Mouse (Mus musculus): ENCODE results near the gene Taf3.
A peak's percentile ranks its signal among the peaks of the same experiment; 100 is the strongest.

Taf3 gene

GRCm38 (mm10) chr2:10048461-10048860, at the start of gene Taf3:
TSS of gene Taf3 (minus strand) at chr2:10048596.
- DNase-seq (ENCODE audit: low read depth, low spot score), result peak; percentile 83

DNA sequence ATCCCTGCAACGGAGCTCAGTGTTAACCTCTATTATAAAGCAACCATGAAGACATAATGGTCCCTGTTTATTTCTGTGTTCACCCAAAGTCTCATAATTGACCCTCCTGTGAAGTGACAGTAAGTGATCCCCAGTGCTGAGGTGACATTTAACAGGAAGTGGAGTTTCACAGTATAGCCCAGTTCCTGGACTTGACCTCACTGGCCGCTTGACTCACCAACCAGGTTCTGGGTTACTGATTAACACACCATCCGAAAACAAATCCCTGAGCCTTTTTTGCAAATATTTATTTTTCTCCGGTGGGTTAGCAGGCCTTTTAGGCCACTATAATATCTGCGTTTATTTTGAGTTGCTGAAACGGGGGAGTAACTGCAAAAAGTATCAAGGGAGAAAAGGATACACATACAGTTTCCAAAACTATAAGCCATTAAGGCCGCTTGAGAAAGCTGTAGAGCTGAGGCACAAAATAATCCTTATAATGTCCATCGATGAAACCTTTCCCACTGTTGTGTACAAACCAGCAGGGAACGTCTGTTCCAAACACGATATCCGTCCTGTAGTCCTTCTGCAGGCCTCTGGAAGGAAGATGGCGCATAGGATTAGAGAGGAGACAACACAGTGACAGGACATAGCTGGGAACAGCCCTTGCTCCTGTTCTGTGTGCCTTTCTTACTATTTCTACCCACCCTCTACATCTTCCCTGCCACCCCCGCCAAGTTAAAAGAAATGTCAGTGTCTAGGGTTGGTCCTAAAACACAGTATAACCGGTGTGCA, 46.1 kb upstream of the Taf3 start:
- no peak for DNase-seq (ENCODE audit: low read depth, low spot score)

DNA sequence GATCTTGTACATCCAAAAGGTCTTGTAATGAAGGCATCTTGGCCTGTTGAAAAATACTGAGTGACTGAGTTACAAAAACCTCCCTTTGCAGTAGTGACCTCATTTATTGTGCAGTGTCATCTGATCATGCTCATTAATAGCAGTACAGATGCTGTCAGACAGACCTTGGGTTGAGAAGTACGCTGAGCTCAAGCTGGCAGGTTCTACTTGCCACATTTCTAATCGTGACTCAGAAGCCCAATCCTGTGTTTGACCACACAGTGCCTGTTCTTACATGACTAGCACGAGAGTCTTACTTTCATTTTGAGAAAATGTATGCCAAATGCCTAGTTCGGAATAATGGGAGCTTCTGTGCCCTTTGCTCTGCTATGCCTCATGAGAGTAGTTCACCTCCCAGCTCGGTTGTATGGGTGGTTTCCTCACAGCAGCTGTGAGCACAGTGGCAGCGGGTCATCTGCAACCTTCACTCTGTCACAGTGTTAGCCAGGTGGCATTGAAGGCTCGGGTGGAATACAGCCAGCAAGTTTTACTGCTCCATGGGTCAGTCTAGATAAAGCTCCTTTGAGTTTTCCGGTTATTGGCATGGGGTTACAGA, 39.0 kb upstream of the Taf3 start:
- no peak for DNase-seq (ENCODE audit: low read depth, low spot score)

- no peak for DNase-seq (ENCODE audit: low read depth, low spot score)
These were observed 34.3 kb upstream of the Taf3 start for GRCm38 (mm10) chr2:10082737-10083136.

GRCm38 (mm10) chr2:10081453-10082080, 33.2 kb upstream of the Taf3 start:
- DNase-seq (ENCODE audit: low read depth, low spot score), result no peak

GRCm38 (mm10) chr2:10080310-10081010, 32.1 kb upstream of the Taf3 start, which contains the start of the genes Atp5c1 and Kin:
TSS of gene Atp5c1 (minus strand) at chr2:10080510.
TSS of gene Kin (plus strand) at chr2:10080593.
- peak; percentile 93 for DNase-seq (ENCODE audit: low read depth, low spot score)

GRCm38 (mm10) chr2:10079745-10080309, 31.4 kb upstream of the Taf3 start:
- DNase-seq (ENCODE audit: low read depth, low spot score), result no peak

DNA sequence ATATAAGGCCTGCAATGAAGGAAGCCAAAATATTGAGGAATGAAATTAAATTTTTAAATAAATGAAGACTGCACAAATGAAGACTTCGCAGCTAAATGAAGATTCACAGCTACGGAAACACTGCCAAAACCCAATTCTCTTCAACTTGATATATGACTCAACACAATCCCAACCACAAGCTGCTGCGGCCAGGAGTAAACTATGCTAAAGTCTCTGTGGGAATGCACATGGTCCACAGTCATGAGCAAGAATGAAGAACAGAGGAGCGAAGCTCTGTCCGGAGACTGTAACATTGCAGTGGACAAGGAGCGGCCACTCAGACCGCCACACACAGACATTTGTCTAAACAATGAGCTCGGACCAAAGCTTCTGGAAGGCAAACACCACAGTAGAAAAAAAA, 28.3 kb upstream of the Taf3 start:
- DNase-seq (ENCODE audit: low read depth, low spot score), result no peak

GRCm38 (mm10) chr2:10074470-10074869, 26.1 kb upstream of the Taf3 start:
- DNase-seq (ENCODE audit: low read depth, low spot score), result no peak

GRCm38 (mm10) chr2:10071751-10072150, 23.4 kb upstream of the Taf3 start:
- no peak for DNase-seq (ENCODE audit: low read depth, low spot score)

DNA sequence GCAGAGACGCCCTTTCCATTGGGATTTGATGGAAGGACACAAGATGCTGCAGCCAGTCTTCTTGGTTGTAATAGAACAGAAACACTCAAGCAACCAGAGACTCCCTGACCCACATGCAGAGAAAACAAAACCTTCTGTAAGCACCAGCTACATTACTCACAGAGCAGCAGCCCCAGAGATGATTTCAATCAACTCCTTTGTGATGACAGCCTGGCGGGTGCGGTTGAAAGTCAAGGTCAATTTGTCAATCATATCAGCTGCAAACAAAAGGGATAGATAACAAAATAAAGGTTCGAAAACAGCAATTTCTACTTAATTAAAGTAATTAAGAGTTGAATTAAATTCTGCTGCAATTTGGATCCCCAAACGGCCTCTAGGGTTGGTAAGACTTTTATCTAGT, 10.4 kb upstream of the Taf3 start:
- no peak for DNase-seq (ENCODE audit: low read depth, low spot score)

- DNase-seq (ENCODE audit: low read depth, low spot score), result no peak
These were observed 3.6 kb upstream of the Taf3 start for GRCm38 (mm10) chr2:10051996-10052395.

DNA sequence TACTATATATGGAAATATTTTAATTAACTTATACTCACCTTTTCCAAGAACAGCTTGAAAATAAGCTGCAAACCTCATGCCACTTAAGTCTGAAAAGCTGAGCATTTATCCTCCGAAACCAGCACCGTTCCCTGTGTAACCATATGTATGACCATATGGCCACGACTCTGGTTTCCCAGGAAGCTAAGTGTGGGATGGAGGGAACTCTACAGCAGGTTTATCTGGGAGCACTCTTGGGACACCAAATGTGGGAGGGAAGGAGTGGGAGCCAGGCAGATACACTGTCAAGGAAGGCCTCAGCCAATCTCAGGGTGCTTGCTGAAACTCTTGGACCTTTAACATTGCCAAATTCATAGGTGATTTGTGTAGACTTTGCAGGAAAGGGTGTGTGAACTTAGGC, 2.5 kb upstream of the Taf3 start:
- DNase-seq (ENCODE audit: low read depth, low spot score), result no peak

DNA sequence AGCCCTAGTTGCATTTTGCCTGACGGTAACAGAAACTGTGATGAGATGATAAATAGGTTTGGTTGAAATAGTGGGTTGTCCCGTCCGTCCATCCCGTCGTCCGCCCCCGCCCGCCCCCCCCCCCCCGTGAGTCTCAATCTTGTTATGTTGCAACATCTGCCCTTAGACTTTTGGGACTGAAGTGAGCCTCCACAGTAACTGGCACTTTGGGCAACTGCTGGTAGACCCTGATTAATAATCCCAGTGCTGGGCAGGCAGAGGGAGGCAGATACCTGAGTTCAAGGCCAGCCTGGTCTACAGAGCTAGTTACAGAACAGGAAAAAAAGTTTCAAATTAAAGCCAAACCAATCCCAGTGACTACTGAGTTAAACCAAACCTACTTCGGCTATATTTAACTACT, 1.1 kb upstream of the Taf3 start:
- no peak for DNase-seq (ENCODE audit: low read depth, low spot score)

- no peak for DNase-seq (ENCODE audit: low read depth, low spot score)
These were observed 499 bp downstream of the Taf3 start for GRCm38 (mm10) chr2:10047758-10048436.

- DNase-seq (ENCODE audit: low read depth, low spot score), result no peak
These were observed 13.4 kb downstream of the Taf3 start for GRCm38 (mm10) chr2:10034976-10035375.

- no peak for DNase-seq (ENCODE audit: low read depth, low spot score)
These were observed 14.7 kb downstream of the Taf3 start for GRCm38 (mm10) chr2:10033684-10034083.

DNA sequence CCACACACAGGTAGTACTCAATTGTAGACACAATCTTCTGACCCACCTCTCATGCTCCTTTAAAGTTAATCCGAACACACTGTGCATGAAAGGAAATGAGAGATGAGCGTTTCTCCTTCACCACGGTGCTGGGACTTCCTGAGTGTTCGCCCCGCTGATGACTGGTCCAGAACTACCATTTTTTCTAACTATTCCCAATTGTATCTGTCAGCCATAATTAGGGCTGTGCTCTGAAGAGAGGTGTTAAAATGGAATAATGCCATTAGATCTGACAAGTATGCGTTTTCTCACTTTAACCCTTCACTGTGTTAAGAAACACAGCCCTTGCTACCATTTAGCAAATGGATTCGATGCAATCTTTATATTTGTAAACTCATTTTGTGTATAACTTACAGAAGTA, 18.6 kb downstream of the Taf3 start:
- no peak for DNase-seq (ENCODE audit: low read depth, low spot score)

GRCm38 (mm10) chr2:10024264-10024663, 24.1 kb downstream of the Taf3 start:
- DNase-seq (ENCODE audit: low read depth, low spot score), result no peak

GRCm38 (mm10) chr2:10021296-10021695, 27.1 kb downstream of the Taf3 start:
- DNase-seq (ENCODE audit: low read depth, low spot score), result no peak

DNA sequence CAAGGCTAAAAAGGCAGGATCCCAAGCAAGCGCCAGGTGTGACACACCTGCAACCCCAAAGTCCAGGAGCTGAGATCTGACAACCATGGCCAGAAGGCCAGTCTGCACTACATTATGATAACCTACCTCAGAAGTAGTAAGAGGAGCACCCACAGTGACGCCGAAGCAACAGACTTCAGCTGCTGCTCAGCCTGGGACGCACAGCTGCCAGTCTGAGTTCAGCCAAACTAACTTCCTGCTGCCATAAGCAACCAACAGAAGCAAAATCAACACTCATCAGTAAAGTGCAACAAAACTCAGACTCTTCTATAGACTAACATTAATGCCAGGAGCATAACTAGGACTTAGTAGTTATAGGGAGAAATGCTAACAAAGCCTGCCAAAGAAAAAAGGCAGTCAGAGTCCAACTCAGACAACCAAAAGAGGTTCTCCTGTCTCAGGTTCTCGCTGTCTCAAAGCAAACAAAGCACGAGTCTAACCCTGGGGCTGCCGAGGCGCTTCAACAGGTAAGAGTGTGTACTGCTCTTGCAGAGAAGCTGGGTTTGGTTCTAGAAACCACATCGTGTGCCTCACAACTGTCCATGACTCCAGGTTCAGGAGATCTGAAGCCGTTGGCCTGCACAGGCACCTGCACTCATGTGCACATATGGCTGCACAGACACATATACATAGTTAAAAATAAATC, 33.3 kb downstream of the Taf3 start:
- no peak for DNase-seq (ENCODE audit: low read depth, low spot score)
